Mouse (Mus musculus): ENCODE data around the gene Ereg. TPM values are rescaled to one million over a fixed set of nuclear protein-coding genes. Genes with fewer than 3 reads are reported as not detected.
A peak's percentile ranks its signal among the peaks of the same experiment; 100 is the strongest.

Gene Ereg
- polyA plus RNA-seq (2012; ENCODE audit: insufficient read depth, insufficient read length, missing spikeins): not detected in 2 replicates

- Histone ChIP-seq H3K27ac (replicated peaks; ENCODE audit: low read depth, low read length) (no peak within 1 kb of the TSS), H3K4me3 (ENCODE audit: insufficient read depth, low read depth, low read length) (no peak within 1 kb of the TSS), H3K4me1 (ENCODE audit: control insufficient read depth, insufficient read depth, insufficient read length, low read length) (no peaks in the 10 kb centered on the region)
Measured at GRCm38 (mm10) chr5:91074450-91074950, at the start of gene Ereg. Gene Ereg (plus strand): TSS chr5:91074622.

- no peak within 1 kb of the TSS for H3K4me3 ChIP-seq (ENCODE audit: insufficient read depth, low read depth, low read length)
- no peaks in the 10 kb centered on the region for H3K4me1 ChIP-seq (ENCODE audit: control insufficient read depth, insufficient read depth, insufficient read length, low read length)
- no peak within 1 kb of the TSS for H3K27ac ChIP-seq (replicated peaks; ENCODE audit: low read depth, low read length)
Measured at GRCm38 (mm10) chr5:91027164-91027563, 47.3 kb upstream of the Ereg start, which contains the start of gene Epgn. Gene Epgn (plus strand): TSS chr5:91027464.

GRCm38 (mm10) chr5:91027840-91028239 is 46.6 kb upstream of the Ereg start:
- Histone ChIP-seq H3K4me3 (ENCODE audit: insufficient read depth, low read depth, low read length) (no peak overlapping the region), H3K4me1 (ENCODE audit: control insufficient read depth, insufficient read depth, insufficient read length, low read length) (no peaks in the 10 kb centered on the region)

GRCm38 (mm10) chr5:91030629-91031028 is 43.8 kb upstream of the Ereg start:
- no peak overlapping the region for H3K4me3 ChIP-seq (ENCODE audit: insufficient read depth, low read depth, low read length)
- H3K27ac ChIP-seq (replicated peaks; ENCODE audit: low read depth, low read length): no peak overlapping the region
- H3K4me1 ChIP-seq (ENCODE audit: control insufficient read depth, insufficient read depth, insufficient read length, low read length): no peaks in the 10 kb centered on the region

More at GRCm38 (mm10) chr5:91027840-91028239, 46.6 kb upstream of the Ereg start:
- H3K27ac ChIP-seq (replicated peaks; ENCODE audit: low read depth, low read length): no peak overlapping the region

- Histone ChIP-seq H3K27ac (replicated peaks; ENCODE audit: low read depth, low read length) (no peak overlapping the region), H3K4me1 (ENCODE audit: control insufficient read depth, insufficient read depth, insufficient read length, low read length) (peaks cover 2% of the 10 kb centered on the region; the same call in 1 of the 2 replicates), H3K4me3 (ENCODE audit: insufficient read depth, low read depth, low read length) (no peak overlapping the region)
Measured at GRCm38 (mm10) chr5:91035341-91035740, 39.1 kb upstream of the Ereg start.

- H3K4me3 ChIP-seq (ENCODE audit: insufficient read depth, low read depth, low read length): no peak overlapping the region
- H3K27ac ChIP-seq (replicated peaks; ENCODE audit: low read depth, low read length): peak overlapping the region; percentile 48; the same call in 1 of the 2 replicates
Measured at GRCm38 (mm10) chr5:91036628-91037027, 37.8 kb upstream of the Ereg start.

GRCm38 (mm10) chr5:91037756-91038155 is 36.7 kb upstream of the Ereg start:
- H3K27ac ChIP-seq (replicated peaks; ENCODE audit: low read depth, low read length): no peak overlapping the region
- H3K4me3 ChIP-seq (ENCODE audit: insufficient read depth, low read depth, low read length): no peak overlapping the region
- peaks cover 2% of the 10 kb centered on the region; the same call in 1 of the 2 replicates for H3K4me1 ChIP-seq (ENCODE audit: control insufficient read depth, insufficient read depth, insufficient read length, low read length)

More at GRCm38 (mm10) chr5:91036628-91037027, 37.8 kb upstream of the Ereg start:
- peaks cover 2% of the 10 kb centered on the region; the same call in 1 of the 2 replicates for H3K4me1 ChIP-seq (ENCODE audit: control insufficient read depth, insufficient read depth, insufficient read length, low read length)

- Histone ChIP-seq H3K4me3 (ENCODE audit: insufficient read depth, low read depth, low read length) (no peak overlapping the region), H3K27ac (replicated peaks; ENCODE audit: low read depth, low read length) (no peak overlapping the region), H3K4me1 (ENCODE audit: control insufficient read depth, insufficient read depth, insufficient read length, low read length) (peaks cover 2% of the 10 kb centered on the region; the same call in 1 of the 2 replicates)
Measured at GRCm38 (mm10) chr5:91038547-91038946, 35.9 kb upstream of the Ereg start.

- Histone ChIP-seq H3K4me1 (ENCODE audit: control insufficient read depth, insufficient read depth, insufficient read length, low read length) (peaks cover 2% of the 10 kb centered on the region; the same call in 1 of the 2 replicates), H3K27ac (replicated peaks; ENCODE audit: low read depth, low read length) (no peak overlapping the region), H3K4me3 (ENCODE audit: insufficient read depth, low read depth, low read length) (no peak overlapping the region)
Measured at GRCm38 (mm10) chr5:91038963-91039362, 35.5 kb upstream of the Ereg start.

GRCm38 (mm10) chr5:91047987-91048386 is 26.4 kb upstream of the Ereg start:
- Histone ChIP-seq H3K4me1 (ENCODE audit: control insufficient read depth, insufficient read depth, insufficient read length, low read length) (no peaks in the 10 kb centered on the region), H3K4me3 (ENCODE audit: insufficient read depth, low read depth, low read length) (no peak overlapping the region), H3K27ac (replicated peaks; ENCODE audit: low read depth, low read length) (no peak overlapping the region)

- H3K4me1 ChIP-seq (ENCODE audit: control insufficient read depth, insufficient read depth, insufficient read length, low read length): no peaks in the 10 kb centered on the region
- H3K4me3 ChIP-seq (ENCODE audit: insufficient read depth, low read depth, low read length): no peak overlapping the region
- H3K27ac ChIP-seq (replicated peaks; ENCODE audit: low read depth, low read length): no peak overlapping the region
Measured at GRCm38 (mm10) chr5:91048397-91048796, 26.0 kb upstream of the Ereg start.

GRCm38 (mm10) chr5:91072340-91072739 is 2.1 kb upstream of the Ereg start:
- Histone ChIP-seq H3K4me1 (ENCODE audit: control insufficient read depth, insufficient read depth, insufficient read length, low read length) (no peaks in the 10 kb centered on the region), H3K4me3 (ENCODE audit: insufficient read depth, low read depth, low read length) (no peak overlapping the region), H3K27ac (replicated peaks; ENCODE audit: low read depth, low read length) (no peak overlapping the region)

- H3K27ac ChIP-seq (replicated peaks; ENCODE audit: low read depth, low read length): no peak overlapping the region
Measured at GRCm38 (mm10) chr5:91073626-91074025, 796 bp upstream of the Ereg start.

GRCm38 (mm10) chr5:91074026-91074425 is 396 bp upstream of the Ereg start:
- Histone ChIP-seq H3K4me3 (ENCODE audit: insufficient read depth, low read depth, low read length) (no peak overlapping the region), H3K27ac (replicated peaks; ENCODE audit: low read depth, low read length) (no peak overlapping the region), H3K4me1 (ENCODE audit: control insufficient read depth, insufficient read depth, insufficient read length, low read length) (no peaks in the 10 kb centered on the region)

More at GRCm38 (mm10) chr5:91073626-91074025, 796 bp upstream of the Ereg start:
- H3K4me3 ChIP-seq (ENCODE audit: insufficient read depth, low read depth, low read length): no peak overlapping the region
- no peaks in the 10 kb centered on the region for H3K4me1 ChIP-seq (ENCODE audit: control insufficient read depth, insufficient read depth, insufficient read length, low read length)

GRCm38 (mm10) chr5:91075021-91075420 is 599 bp downstream of the Ereg start:
- H3K4me3 ChIP-seq (ENCODE audit: insufficient read depth, low read depth, low read length): no peak overlapping the region
- H3K27ac ChIP-seq (replicated peaks; ENCODE audit: low read depth, low read length): no peak overlapping the region

GRCm38 (mm10) chr5:91083016-91083415 is 8.6 kb downstream of the Ereg start:
- Histone ChIP-seq H3K4me1 (ENCODE audit: control insufficient read depth, insufficient read depth, insufficient read length, low read length) (no peaks in the 10 kb centered on the region), H3K27ac (replicated peaks; ENCODE audit: low read depth, low read length) (no peak overlapping the region), H3K4me3 (ENCODE audit: insufficient read depth, low read depth, low read length) (no peak overlapping the region)

More at GRCm38 (mm10) chr5:91075021-91075420, 599 bp downstream of the Ereg start:
- H3K4me1 ChIP-seq (ENCODE audit: control insufficient read depth, insufficient read depth, insufficient read length, low read length): no peaks in the 10 kb centered on the region
